8 mouse cellular contexts compared by ENCODE assay signal in the genomic region with DNA sequence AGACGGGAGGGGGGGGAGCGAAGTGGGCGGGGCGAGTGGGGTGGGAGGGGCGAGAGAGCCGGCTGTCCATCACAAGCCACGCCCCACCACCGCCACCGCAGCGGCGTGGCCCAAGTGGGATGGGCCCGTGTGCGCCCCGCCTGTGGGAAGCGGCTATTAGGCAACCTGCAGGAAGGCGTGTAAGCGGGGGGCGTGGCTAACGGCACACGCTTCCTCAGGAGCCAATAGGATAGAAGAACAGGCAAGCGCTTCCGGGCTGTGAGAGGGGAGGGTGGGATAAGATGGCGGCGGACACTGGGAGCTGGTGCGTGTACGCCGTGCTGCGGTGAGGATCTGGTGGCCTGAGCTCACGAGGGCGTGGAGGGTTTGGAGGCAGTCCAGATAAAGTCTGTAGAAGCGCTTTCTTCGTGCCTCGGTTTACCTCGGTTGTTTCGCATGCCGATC. TPM values are rescaled to one million over a fixed set of nuclear protein-coding genes. Genes with fewer than 3 reads are reported as not detected.
DNase-seq lines count a peak whose midpoint lies in the region; ATAC-seq and TF ChIP-seq lines count a peak whose summit lies in the region.

A gene (plus strand): TSS at position 276 of the 444 bp plus-strand sequence.

- no peak for TF ChIP-seq CTCF in kidney, adult 2 months (conservative IDR thresholded peaks at IDR 0.05; ENCODE audit: insufficient read depth, insufficient read length, low read depth, low read length)
- no peak for TF ChIP-seq CTCF in spleen, adult 2 months (IDR thresholded peaks at IDR 0.05; ENCODE audit: extremely low read depth, insufficient read depth, insufficient read length, insufficient replicate concordance)

- peaks cover 21% of the 10 kb centered on the region for H3K36me3 ChIP-seq in embryonic facial prominence, embryonic 13.5 days
- peaks cover 5% of the 10 kb centered on the region for H3K36me3 ChIP-seq in kidney, adult 2 months (ENCODE audit: control insufficient read depth, insufficient read depth, low read length)
- H3K36me3 ChIP-seq in limb, embryonic 12.5 days = peaks cover 31% of the 10 kb centered on the region
- H3K36me3 ChIP-seq in midbrain, embryonic 15.5 days (replicated peaks) = peaks cover 10% of the 10 kb centered on the region
- H3K36me3 ChIP-seq in spleen, adult 2 months (ENCODE audit: control insufficient read depth, insufficient read depth, low read length) = peaks cover 8% of the 10 kb centered on the region

- H3K9me3 ChIP-seq in embryonic facial prominence, embryonic 13.5 days = no peaks in the 10 kb centered on the region
- H3K9me3 ChIP-seq in limb, embryonic 12.5 days = no peaks in the 10 kb centered on the region
- no peaks in the 10 kb centered on the region for H3K9me3 ChIP-seq in midbrain, embryonic 15.5 days

- H3K27ac ChIP-seq in embryonic facial prominence, embryonic 13.5 days = no peak within 1 kb of the TSS
- no peak within 1 kb of the TSS for H3K27ac ChIP-seq in kidney, adult 2 months (ENCODE audit: insufficient read depth, low read depth, low read length)
- H3K27ac ChIP-seq in limb, embryonic 12.5 days = no peak within 1 kb of the TSS
- peak within 1 kb of the TSS; percentile 27 for H3K27ac ChIP-seq in midbrain, embryonic 15.5 days
- H3K27ac ChIP-seq in spleen, adult 2 months (ENCODE audit: insufficient read depth, low read length) = no peak within 1 kb of the TSS

- peak; percentile 85 for DNase-seq in 3134 (ENCODE audit: extremely low read depth, insufficient read length, low spot score)
- peak; percentile 97 to 99 for DNase-seq in adrenal gland, postnatal 36 days
- DNase-seq in heart, adult 18-20 months = peak; percentile 95 to 98
- peak; percentile 98 for DNase-seq in kidney, adult 2 months
- peak; percentile 94 to 96 for DNase-seq in spleen, adult 2 months (ENCODE audit: low read depth in 1 of 2, low spot score in 2 of 2)

- H3K27me3 ChIP-seq in embryonic facial prominence, embryonic 13.5 days = peaks cover 38% of the 10 kb centered on the region
- H3K27me3 ChIP-seq in kidney, adult 2 months (replicated peaks; ENCODE audit: control insufficient read depth, insufficient read depth, low read length) = no peaks in the 10 kb centered on the region
- H3K27me3 ChIP-seq in limb, embryonic 12.5 days = peaks cover 28% of the 10 kb centered on the region
- H3K27me3 ChIP-seq in midbrain, embryonic 15.5 days (replicated peaks) = no peaks in the 10 kb centered on the region; the same call in 1 of the 2 replicates
- peaks cover 3% of the 10 kb centered on the region; the same call in 1 of the 2 replicates for H3K27me3 ChIP-seq in spleen, adult 2 months (ENCODE audit: control insufficient read depth, insufficient read depth, low read length)

- peak within 1 kb of the TSS; percentile 75 for H3K9ac ChIP-seq in embryonic facial prominence, embryonic 13.5 days
- H3K9ac ChIP-seq in limb, embryonic 12.5 days (replicated peaks) = peak within 1 kb of the TSS; percentile 50
- H3K9ac ChIP-seq in midbrain, embryonic 15.5 days = peak within 1 kb of the TSS; percentile 58

- peaks cover 9% of the 10 kb centered on the region for H3K4me1 ChIP-seq in embryonic facial prominence, embryonic 13.5 days
- H3K4me1 ChIP-seq in kidney, adult 2 months (ENCODE audit: control insufficient read depth, insufficient read depth, low read length) = no peaks in the 10 kb centered on the region
- 0 out of 2 replicates have a peak, but pooled peaks cover 3% of the 10 kb centered on the region for H3K4me1 ChIP-seq in limb, embryonic 12.5 days (replicated peaks)
- peaks cover 13% of the 10 kb centered on the region for H3K4me1 ChIP-seq in midbrain, embryonic 15.5 days
- H3K4me1 ChIP-seq in spleen, adult 2 months (ENCODE audit: control insufficient read depth, insufficient read depth, insufficient read length) = no peaks in the 10 kb centered on the region

- H3K4me3 ChIP-seq in embryonic facial prominence, embryonic 13.5 days = peak within 1 kb of the TSS; percentile 71
- H3K4me3 ChIP-seq in kidney, adult 2 months (ENCODE audit: insufficient read depth, low read depth, low read length) = peak within 1 kb of the TSS; percentile 95
- peak within 1 kb of the TSS; percentile 67 for H3K4me3 ChIP-seq in limb, embryonic 12.5 days (replicated peaks)
- H3K4me3 ChIP-seq in midbrain, embryonic 15.5 days = peak within 1 kb of the TSS; percentile 70
- H3K4me3 ChIP-seq in spleen, adult 2 months (ENCODE audit: extremely low read depth, insufficient read depth, insufficient read length) = peak within 1 kb of the TSS; percentile 68

- peak within 1 kb of the TSS; percentile 95 for H3K4me2 ChIP-seq in embryonic facial prominence, embryonic 13.5 days
- H3K4me2 ChIP-seq in limb, embryonic 12.5 days = peak within 1 kb of the TSS; percentile 89
- H3K4me2 ChIP-seq in midbrain, embryonic 15.5 days = peak within 1 kb of the TSS; percentile 84

- TF ChIP-seq POLR2A in kidney, adult 2 months (IDR thresholded peaks at IDR 0.05; ENCODE audit: low read depth, low read length) = peak; percentile 89
- TF ChIP-seq POLR2A in spleen, adult 2 months (IDR thresholded peaks at IDR 0.05; ENCODE audit: low read depth, low read length) = peak; percentile 97

- WGBS in embryonic facial prominence, embryonic 13.5 days = 0% methylated on average over 33 of the region's 36 CpGs
- under 1% methylated on average over 32 of the region's 36 CpGs for WGBS in kidney, adult 2 months
- under 1% methylated on average over 32 of the region's 36 CpGs for WGBS in limb, embryonic 12.5 days
- WGBS in midbrain, embryonic 15.5 days = under 1% methylated on average over 33 of the region's 36 CpGs
- WGBS in spleen, adult 2 months = 2% methylated on average over 36 of the region's 36 CpGs

- peak; percentile 100 for ATAC-seq in embryonic facial prominence, embryonic 13.5 days (ENCODE audit: insufficient number of reproducible peaks, insufficient read depth, low FRiP score, low TSS enrichment, low read depth)
- ATAC-seq in limb, embryonic 12.5 days (ENCODE audit: insufficient number of reproducible peaks, insufficient read depth, low FRiP score, low TSS enrichment, low read depth) = peak; percentile 100
- peak; percentile 100 for ATAC-seq in midbrain, embryonic 15.5 days (replicated peaks)

RNA-seq across cellular contexts. Expression of the gene that starts here (rescaled TPM):
- 10 to 100 TPM; 40.6 to 43.2 TPM for total RNA-seq in adrenal gland, postnatal 36 days (2021)
- 39.1 and 40.8 TPM in 2 replicates for polyA plus RNA-seq in embryonic facial prominence, embryonic 13.5 days (2015; fragmentation: Nextera tagmentation; extraction: Ambion mirVana)
- 1 to 10 TPM; 8.3 to 9.6 TPM for total RNA-seq in heart, adult 18-20 months (2021)
- 3.6 and 5.7 TPM in 2 replicates for polyA plus RNA-seq in kidney, adult 2 months (2012; rRNA removed)
- 38.4 and 38.6 TPM in 2 replicates for polyA plus RNA-seq in limb, embryonic 12.5 days (2016; fragmentation: Nextera tagmentation; extraction: Ambion mirVana)
- 37.8 and 43.2 TPM in 2 replicates for polyA plus RNA-seq in midbrain, embryonic 15.5 days (2015; fragmentation: Nextera tagmentation; extraction: Ambion mirVana)
- 1.2 and 2.3 TPM in 2 replicates for polyA plus RNA-seq in spleen, adult 2 months (2012; rRNA removed)
